Mouse (Mus musculus) lung, postnatal 0 days (tissue): ENCODE measurements around the gene Shpk. TPM values are rescaled to one million over a fixed set of nuclear protein-coding genes. Genes with fewer than 3 reads are reported as not detected.

Source experiments
- ATAC-seq: fragments of 200-750 bp; cut with Nextera tagmentation; 2 replicates; pipeline ENCODE4 v1.8.0; 2017; ENCODE audit warnings: moderate library complexity
- DNase-seq: peaks from one replicate; pipeline ENCODE4 v3.0.0-alpha.2; 2016; ENCODE audit warnings: low spot score
- H3K27ac ChIP-seq: fragments of 300-500 bp; sonication (generic); 2 replicates; pipeline ENCODE4 v1.5.1; 2014; ENCODE audit warnings: antibody characterized with exemption, mild to moderate bottlenecking, low read length, mixed read lengths
- H3K27me3 ChIP-seq: fragments of 300-500 bp; sonication (generic); replicated peaks from 2 replicates; pipeline ENCODE4 v1.6.1; 2014; ENCODE audit warnings: low read length, mixed read lengths; ENCODE audit not compliant: insufficient read depth
- H3K36me3 ChIP-seq: fragments of 300-500 bp; sonication (generic); 2 replicates; pipeline ENCODE4 v1.6.1; 2014; ENCODE audit warnings: low read length, mixed read lengths; ENCODE audit not compliant: insufficient read depth
- H3K4me1 ChIP-seq: fragments of 300-500 bp; sonication (generic); 2 replicates; pipeline ENCODE4 v1.6.1; 2014; ENCODE audit warnings: antibody characterized with exemption, low read depth, low read length, mixed read lengths; ENCODE audit not compliant: insufficient read depth
- H3K4me2 ChIP-seq: fragments of 300-500 bp; sonication (generic); replicated peaks from 2 replicates; pipeline ENCODE4 v1.6.1; 2014; ENCODE audit warnings: low read depth, mild to moderate bottlenecking, low read length, moderate library complexity, mixed read lengths
- H3K4me3 ChIP-seq: fragments of 300-500 bp; sonication (generic); 2 replicates; pipeline ENCODE4 v1.5.1; 2014; ENCODE audit warnings: low read depth, low read length
- H3K9ac ChIP-seq: fragments of 300-500 bp; sonication (generic); replicated peaks from 2 replicates; pipeline ENCODE4 v1.6.1; 2014; ENCODE audit warnings: low read depth, mild to moderate bottlenecking
- H3K9me3 ChIP-seq: fragments of 300-500 bp; sonication (generic); 2 replicates; pipeline ENCODE4 v1.6.1; 2016; ENCODE audit warnings: low read length, mixed read lengths
- CTCF ChIP-seq: IDR thresholded peaks from 2 replicates; pipeline ENCODE4 v1.5.1; 2016; ENCODE audit warnings: antibody characterized with exemption, mild to moderate bottlenecking
- EP300 ChIP-seq: IDR thresholded peaks from 2 replicates; pipeline ENCODE4 v1.6.1; 2016; ENCODE audit warnings: antibody characterized with exemption, mild to moderate bottlenecking, control low read depth
- WGBS: fragments of 180-500 bp; shearing (Covaris S2); extraction: QIAGEN DNeasy Blood & Tissue Kit; methylation state at CpG from one replicate; pipeline ENCODE4 v1.1.7; 2014; 5-methylcytosine and 5-hydroxymethylcytosine counted together
- polyA plus RNA-seq: library from polyadenylated mRNA; unstranded; fragments of >200 nt; fragmentation: Nextera tagmentation; extraction: Ambion mirVana; gene quantifications from 2 replicates; pipeline ENCODE4 v1.2.1, GENCODE M21; 2015

Gene Shpk
- polyA plus RNA-seq, 1 experiment from 2014 or later, result 3.5 TPM

- Histone ChIP-seq H3K9me3 (no peaks in the 10 kb centered on the region), H3K27ac (no peak overlapping the region), H3K4me3 (no peak overlapping the region), H3K4me1 (peaks cover 6% of the 10 kb centered on the region; the same call in 1 of the 2 replicates), H3K36me3 (no peaks in the 10 kb centered on the region), H3K9ac (no peak overlapping the region), H3K27me3 (no peaks in the 10 kb centered on the region), H3K4me2 (no peak overlapping the region)
- 75% methylated on average over 8 of the region's 8 CpGs for WGBS
- no peak for TF ChIP-seq EP300
- no peak for TF ChIP-seq CTCF
- DNase-seq (no peak), ATAC-seq (no peak)
Measured at GRCm38 (mm10) chr11:73203895-73204294, 4.6 kb downstream of the Shpk start.

GRCm38 (mm10) chr11:73205194-73205593, 5.9 kb downstream of the Shpk start:
- H3K4me2 ChIP-seq, result no peak overlapping the region
- H3K9me3 ChIP-seq, result no peaks in the 10 kb centered on the region
- WGBS, result 56% methylated on average over 7 of the region's 7 CpGs
- ATAC-seq, result no peak
- H3K4me3 ChIP-seq, result no peak overlapping the region
- TF ChIP-seq EP300 (no peak), CTCF (no peak)
- no peak for DNase-seq
- no peaks in the 10 kb centered on the region for H3K36me3 ChIP-seq
- no peak overlapping the region for H3K27ac ChIP-seq
- H3K9ac ChIP-seq, result no peak overlapping the region
- H3K4me1 ChIP-seq, result no peaks in the 10 kb centered on the region
- no peaks in the 10 kb centered on the region for H3K27me3 ChIP-seq

DNA sequence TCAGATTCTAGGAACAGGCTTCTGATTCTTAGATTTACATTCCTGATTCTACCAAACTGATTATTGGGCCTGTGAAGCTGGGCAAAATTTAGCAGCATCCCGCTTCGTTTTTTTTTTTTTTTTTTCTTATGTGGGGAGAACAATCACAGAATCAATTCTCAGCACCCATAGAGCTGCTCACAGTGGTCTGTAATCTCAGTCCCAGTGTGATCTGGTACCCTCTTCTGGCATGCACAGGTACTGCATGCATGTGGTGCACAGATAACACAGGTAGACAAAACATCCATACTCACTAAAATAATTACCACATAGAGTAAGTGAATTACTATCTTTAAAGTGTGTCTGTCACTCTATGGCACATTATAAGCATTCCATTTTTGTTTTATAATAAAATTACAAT, 8.4 kb downstream of the Shpk start:
- Histone ChIP-seq H3K9ac (no peak overlapping the region), H3K4me1 (no peaks in the 10 kb centered on the region), H3K27ac (no peak overlapping the region), H3K4me2 (no peak overlapping the region), H3K4me3 (no peak overlapping the region), H3K27me3 (no peaks in the 10 kb centered on the region), H3K9me3 (no peaks in the 10 kb centered on the region), H3K36me3 (no peaks in the 10 kb centered on the region)
- TF ChIP-seq EP300 (no peak), CTCF (peak; percentile 57)
- 78% methylated on average over 2 of the region's 2 CpGs for WGBS
- no peak for ATAC-seq
- DNase-seq, result no peak

DNA sequence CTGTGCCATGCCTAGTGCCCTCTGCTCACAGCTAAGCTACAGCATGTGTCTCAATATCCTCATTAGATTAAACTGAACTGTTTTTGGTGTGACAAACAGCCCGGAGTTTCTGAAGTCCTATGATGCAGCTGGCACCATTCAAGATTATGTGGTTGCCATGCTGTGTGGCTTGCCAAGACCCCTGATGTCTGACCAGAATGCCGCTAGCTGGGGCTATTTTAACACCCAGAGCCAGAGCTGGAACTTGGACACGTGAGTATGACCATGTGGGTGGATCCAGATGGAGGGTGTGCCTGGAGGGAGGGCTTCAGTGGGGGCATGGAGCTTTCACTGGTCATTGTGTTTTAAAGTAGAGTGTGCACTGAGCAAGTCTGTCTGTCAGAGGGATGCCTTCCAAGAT, 14.7 kb downstream of the Shpk start:
- H3K9me3 ChIP-seq, result no peaks in the 10 kb centered on the region
- no peak overlapping the region for H3K4me3 ChIP-seq
- H3K9ac ChIP-seq, result no peak overlapping the region
- no peaks in the 10 kb centered on the region for H3K27me3 ChIP-seq
- H3K27ac ChIP-seq, result no peak overlapping the region
- 59% methylated on average over 3 of the region's 3 CpGs for WGBS
- TF ChIP-seq EP300 (no peak), CTCF (no peak)
- no peaks in the 10 kb centered on the region for H3K36me3 ChIP-seq
- H3K4me1 ChIP-seq, result no peaks in the 10 kb centered on the region
- ATAC-seq (no peak), DNase-seq (no peak)
- H3K4me2 ChIP-seq, result no peak overlapping the region

DNA sequence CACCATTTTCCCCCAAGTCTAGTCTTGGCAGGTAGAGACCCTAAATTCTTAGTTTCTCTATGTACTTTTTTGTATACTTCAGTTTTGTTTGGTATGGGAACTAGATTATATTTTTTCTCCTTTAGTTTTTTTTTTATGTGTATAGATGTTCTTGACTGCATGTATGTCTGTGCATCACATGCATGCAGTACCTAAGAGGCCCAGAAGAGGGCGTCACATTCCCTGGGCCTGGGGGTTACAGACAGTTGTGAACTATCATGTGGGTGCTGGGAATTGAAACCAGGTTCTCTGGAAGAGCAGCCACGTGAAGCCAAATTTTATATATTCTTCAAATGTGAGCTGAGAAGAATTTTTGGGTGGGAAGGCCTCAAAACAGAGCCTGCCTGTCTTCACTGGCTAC, 20.4 kb downstream of the Shpk start:
- H3K4me1 ChIP-seq, result no peaks in the 10 kb centered on the region
- no peak overlapping the region for H3K4me3 ChIP-seq
- no peak overlapping the region for H3K9ac ChIP-seq
- 53% methylated on average over 2 of the region's 2 CpGs for WGBS
- no peak overlapping the region for H3K27ac ChIP-seq
- no peaks in the 10 kb centered on the region for H3K9me3 ChIP-seq
- no peaks in the 10 kb centered on the region for H3K27me3 ChIP-seq
- H3K36me3 ChIP-seq, result no peaks in the 10 kb centered on the region
- DNase-seq (no peak), ATAC-seq (no peak)
- TF ChIP-seq CTCF (peak; percentile 9; the same call in 1 of the 2 replicates), EP300 (no peak)
- H3K4me2 ChIP-seq, result no peak overlapping the region

GRCm38 (mm10) chr11:73220651-73221050, 21.4 kb downstream of the Shpk start:
- Histone ChIP-seq H3K9me3 (no peaks in the 10 kb centered on the region), H3K27ac (no peak overlapping the region), H3K4me2 (no peak overlapping the region), H3K36me3 (no peaks in the 10 kb centered on the region), H3K4me3 (no peak overlapping the region), H3K4me1 (no peaks in the 10 kb centered on the region), H3K27me3 (no peaks in the 10 kb centered on the region), H3K9ac (no peak overlapping the region)
- ATAC-seq (no peak), DNase-seq (no peak)
- 80% methylated on average over 1 of the region's 1 CpGs for WGBS
- TF ChIP-seq CTCF (no peak), EP300 (no peak)

GRCm38 (mm10) chr11:73222846-73223245, 23.6 kb downstream of the Shpk start:
- no peak for ATAC-seq

More at GRCm38 (mm10) chr11:73222846-73223245, 23.6 kb downstream of the Shpk start:
- no peak for TF ChIP-seq EP300
- H3K27ac ChIP-seq, result no peak overlapping the region
- H3K36me3 ChIP-seq, result no peaks in the 10 kb centered on the region
- H3K4me3 ChIP-seq, result no peak overlapping the region
- WGBS, result 21% methylated on average over 5 of the region's 5 CpGs
- no peak overlapping the region for H3K9ac ChIP-seq
- H3K9me3 ChIP-seq, result no peaks in the 10 kb centered on the region
- H3K4me1 ChIP-seq, result no peaks in the 10 kb centered on the region
- H3K27me3 ChIP-seq, result no peaks in the 10 kb centered on the region
- H3K4me2 ChIP-seq, result no peak overlapping the region
- no peak for DNase-seq
